Mouse (Mus musculus) right cerebral cortex, postnatal 4 days (tissue): ENCODE results near the gene Oas1c.
"Not testable (repeated sequence)": the region's sequence is repeated elsewhere in the genome, so short reads cannot be mapped to it uniquely, and the experiment has no call there.

Experiments used
- DNase-seq: peaks from one replicate; pipeline ENCODE4 v3.0.0-alpha.2; 2022

Oas1c gene

GRCm38 (mm10) chr5:120811951-120812819 is at the start of gene Oas1c:
TSS of gene Oas1c (minus strand) at chr5:120812514.
- peak; percentile 59 for DNase-seq

- DNase-seq = no peak
These were observed 48.8 kb upstream of the Oas1c start, which contains the start of gene Oas1h for GRCm38 (mm10) chr5:120861121-120861520. TSS of gene Oas1h (plus strand) at chr5:120861421.

DNA sequence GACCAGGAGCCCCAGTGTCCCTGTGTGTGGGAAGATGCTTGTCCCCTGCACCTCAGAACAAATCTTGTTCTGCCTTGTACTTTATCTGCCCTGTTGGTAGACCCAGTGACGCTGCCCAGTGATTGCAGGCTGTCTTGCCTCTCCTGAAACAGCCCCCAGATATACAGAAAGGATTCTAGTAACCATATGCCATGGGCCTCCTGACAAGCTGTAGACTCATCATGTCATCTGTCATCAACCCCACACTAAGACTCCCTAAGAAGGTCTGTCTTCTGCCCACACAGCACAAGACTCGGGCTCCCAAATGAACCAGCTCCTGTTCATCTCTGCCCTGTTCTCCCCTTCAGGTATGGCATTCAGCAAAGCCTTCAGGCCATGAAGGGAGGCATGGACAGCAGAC is 46.9 kb upstream of the Oas1c start:
- DNase-seq = no peak

- DNase-seq = peak; percentile 21
These were observed 37.4 kb upstream of the Oas1c start for GRCm38 (mm10) chr5:120849601-120850136.

GRCm38 (mm10) chr5:120847067-120847466 is 34.8 kb upstream of the Oas1c start, which contains the start of gene Oas1f:
TSS of gene Oas1f (plus strand) at chr5:120847367.
- DNase-seq = no peak

GRCm38 (mm10) chr5:120844713-120845112 is 32.4 kb upstream of the Oas1c start:
- DNase-seq = no peak

GRCm38 (mm10) chr5:120836731-120837585 is 24.6 kb upstream of the Oas1c start:
- DNase-seq = peak; percentile 69

DNA sequence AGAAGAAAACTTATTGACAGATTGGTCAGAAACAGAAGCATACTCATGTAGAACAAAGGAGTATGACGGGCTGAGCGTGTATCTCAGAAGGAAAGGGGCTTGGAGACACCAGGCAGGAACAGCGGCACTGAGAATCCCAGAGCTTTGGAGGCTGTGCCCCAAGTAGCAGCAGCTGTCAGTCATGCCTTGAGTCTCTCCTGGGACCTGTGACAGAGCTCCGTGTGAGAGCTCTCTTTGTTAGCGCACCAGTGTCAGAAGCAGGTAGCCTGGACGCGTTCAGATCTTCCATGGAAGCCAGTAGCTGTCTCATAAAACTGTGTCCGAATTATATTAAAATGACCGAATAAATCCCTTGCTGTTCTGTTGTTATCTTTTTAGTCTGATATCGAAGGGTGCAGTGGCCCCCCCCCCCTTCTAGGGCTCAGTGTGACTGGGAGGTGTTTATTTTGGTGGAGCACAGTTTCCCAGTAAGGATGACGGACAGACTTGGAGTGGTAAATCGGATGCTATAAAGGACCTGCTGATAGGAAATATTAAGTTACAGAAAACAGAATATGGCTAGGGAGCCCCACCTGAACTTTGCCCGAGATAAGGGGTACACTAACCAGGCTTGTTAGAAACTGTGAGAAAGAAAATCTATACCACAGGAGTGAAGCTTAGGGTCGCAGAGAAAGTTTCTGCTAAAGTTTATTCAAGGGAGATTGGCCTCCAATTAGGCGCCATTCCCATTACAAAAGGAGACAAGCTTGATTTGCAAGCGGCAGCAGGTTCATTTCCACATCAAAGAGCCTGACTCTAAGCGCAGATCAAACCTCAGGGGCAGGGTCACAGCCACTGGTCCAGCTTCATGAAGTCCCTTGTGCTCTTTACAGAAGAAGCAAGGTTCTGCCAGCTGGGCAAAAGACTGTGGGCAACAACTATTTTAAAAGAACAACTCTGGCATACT is 21.3 kb upstream of the Oas1c start:
- DNase-seq = no peak

DNA sequence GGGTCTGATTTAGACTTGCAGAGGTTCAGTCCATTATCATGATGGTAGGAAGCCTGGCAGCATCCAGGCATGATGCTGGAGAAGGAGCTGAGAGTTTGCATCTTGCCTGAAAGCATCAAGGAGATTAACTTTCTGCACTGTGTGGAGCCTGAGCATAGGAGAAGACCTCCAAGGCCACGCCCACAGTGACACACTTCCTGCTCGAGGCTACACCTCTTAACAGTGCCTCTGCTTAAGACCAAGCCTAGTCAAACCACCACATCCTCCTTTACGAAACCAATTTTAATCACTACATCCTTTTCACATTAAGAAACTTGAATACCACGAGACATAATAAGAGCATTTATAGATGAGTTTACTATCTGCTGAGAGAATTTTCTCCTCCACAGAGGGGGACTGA is 18.7 kb upstream of the Oas1c start:
- no peak for DNase-seq

GRCm38 (mm10) chr5:120818999-120819398 is 6.7 kb upstream of the Oas1c start:
- no peak for DNase-seq

DNA sequence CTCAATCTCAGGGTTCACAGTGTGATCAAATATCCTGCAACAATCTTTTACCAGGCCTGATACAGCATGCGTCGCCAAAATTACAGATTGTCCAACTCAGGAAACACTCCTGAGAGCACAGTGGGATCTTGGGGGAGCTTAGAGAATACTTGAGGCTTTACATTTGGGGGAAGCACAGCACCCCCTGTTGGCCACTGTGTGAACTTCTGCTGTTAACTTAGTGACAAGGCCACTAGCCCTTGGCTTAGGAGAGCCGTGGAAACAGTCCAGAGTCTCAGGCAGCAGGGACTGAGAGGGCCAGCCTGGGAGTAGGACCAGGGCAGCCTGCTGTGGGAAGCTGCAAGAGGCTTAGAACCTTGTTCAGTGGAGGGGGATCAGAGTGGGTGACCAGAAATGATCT is 3.6 kb upstream of the Oas1c start:
- DNase-seq = peak; percentile 11

DNA sequence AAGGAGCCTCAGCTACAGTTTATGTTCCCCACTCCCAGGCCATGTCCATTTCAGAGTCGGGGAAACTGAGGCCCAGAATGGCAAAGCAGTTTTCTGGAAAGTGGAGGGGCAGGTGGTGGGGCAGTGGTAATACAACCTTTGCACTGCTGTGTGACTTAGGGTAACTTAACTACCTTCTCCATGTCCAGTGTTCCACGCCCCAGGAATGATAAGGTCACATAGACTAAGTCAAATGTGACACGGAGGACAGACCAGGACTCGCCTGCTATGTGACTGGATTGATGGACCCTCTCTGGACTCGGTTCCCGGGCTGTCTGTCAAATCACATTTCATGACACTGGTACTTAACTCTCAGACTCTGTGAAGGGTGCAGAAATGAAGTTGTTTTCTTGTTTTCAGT is 709 bp upstream of the Oas1c start:
- no peak for DNase-seq

GRCm38 (mm10) chr5:120809171-120809570 is 3.1 kb downstream of the Oas1c start:
- DNase-seq = no peak

DNA sequence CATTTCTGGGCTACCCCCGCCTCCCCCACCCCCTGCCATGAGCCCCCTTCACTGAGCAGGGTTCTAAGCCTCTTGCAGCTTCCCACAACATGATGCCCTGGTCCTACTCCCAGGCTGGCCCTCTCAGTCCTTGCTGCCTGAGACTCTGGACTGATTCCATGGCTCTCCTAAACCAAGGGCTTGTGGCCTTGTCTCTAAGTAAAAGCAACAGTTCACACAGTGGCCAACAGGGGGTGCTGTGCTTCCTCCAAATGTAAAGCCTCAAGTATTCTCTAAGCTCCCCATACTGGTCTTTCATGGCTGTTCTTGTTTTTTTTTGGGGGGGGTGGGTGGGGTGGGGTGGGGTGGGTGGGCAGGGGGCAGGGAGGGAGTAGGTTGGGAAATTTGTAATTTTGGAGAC is 5.9 kb downstream of the Oas1c start:
- peak; percentile 37 for DNase-seq

- no peak for DNase-seq
These were observed 8.7 kb downstream of the Oas1c start for GRCm38 (mm10) chr5:120803596-120803995.

DNA sequence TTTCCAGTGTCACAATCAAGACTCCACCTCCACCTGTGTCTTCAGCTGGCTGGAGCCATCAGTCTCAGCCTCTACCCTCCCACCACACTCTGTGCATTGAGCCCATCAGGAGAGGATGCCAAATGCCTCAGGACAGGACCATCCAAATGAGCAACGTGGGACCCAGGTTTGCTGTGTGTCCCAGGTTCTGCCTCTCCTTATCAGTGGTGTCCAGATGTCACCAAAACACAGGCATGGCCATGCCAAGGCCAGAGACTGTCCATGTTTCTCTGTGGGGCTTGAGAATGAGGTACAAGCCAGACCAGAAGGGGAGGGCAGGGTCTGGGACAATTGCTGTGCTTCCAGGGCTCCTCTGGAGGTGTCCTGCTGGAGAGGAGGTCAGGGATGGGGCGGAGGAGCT is 13.4 kb downstream of the Oas1c start:
- not testable (repeated sequence) for DNase-seq

- DNase-seq = not testable (repeated sequence)
These were observed 14.2 kb downstream of the Oas1c start for GRCm38 (mm10) chr5:120798147-120798546.

DNA sequence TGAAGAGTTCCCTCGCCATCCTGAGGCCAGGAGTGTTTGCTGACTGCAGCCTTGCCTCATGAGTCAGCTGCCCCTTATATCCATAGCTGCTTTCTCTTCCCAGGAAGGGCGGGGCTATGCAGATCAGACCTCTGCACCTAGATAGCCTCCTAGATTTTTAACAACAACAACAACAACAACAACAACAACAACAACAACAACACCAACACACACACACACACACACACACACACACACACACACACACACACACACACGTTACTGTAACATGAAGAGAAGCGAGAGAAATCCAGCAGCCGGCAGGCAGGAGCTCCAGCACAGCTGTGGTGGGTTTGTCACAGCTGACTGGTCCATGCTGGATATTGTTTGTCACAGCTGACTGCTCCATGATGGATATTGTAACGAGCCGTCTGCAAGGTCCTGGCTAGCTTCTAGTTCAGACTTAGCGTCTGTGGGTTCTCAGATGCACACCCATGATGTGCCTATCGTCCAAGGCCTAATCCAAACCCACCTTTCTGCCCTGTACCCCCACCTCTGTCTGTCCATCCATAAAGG is 16.8 kb downstream of the Oas1c start, which contains the start of gene Oas1e:
TSS of gene Oas1e (minus strand) at position 51 of the 555 bp plus-strand sequence.
- DNase-seq = not testable (repeated sequence)

- peak; percentile 68 for DNase-seq
These were observed 19.3 kb downstream of the Oas1c start for GRCm38 (mm10) chr5:120793043-120793442.

DNA sequence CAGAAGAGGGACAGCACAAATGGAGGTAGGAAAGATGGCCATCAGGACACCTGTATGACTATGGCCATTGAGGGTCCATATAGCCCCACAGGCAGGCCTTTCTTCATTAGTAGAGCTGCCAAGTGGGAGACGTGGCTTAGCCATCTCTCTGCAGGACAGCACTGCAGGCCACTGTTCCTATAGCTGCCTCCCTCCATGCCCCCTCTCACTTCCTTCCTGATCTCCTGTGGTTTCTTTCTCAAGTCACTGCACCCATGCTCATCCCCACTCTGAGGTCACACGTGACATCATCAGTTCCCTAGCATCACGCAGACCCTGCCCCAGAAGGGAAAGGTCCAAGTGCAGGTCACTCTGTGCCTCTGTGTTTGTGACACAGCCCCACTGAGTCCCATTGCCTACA is 25.3 kb downstream of the Oas1c start:
- no peak for DNase-seq

DNA sequence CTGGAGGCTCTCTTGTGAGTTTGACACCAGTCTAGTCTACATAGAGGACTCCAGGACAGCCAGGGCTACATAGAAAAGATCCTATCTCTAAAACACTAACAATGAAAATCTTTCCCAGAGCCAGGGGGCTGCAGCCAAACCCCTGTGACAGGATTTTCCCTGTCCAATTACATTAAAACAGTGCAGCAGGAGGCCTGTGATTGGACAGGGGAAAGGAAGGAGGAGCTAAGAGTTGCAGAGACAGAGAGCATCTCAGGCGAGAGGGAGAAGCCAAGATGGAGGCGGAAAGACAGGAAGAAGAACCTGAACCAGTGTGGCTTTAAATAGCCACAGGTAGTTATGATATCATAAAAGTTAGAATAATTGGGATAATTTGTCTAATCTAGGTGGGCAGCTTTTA is 29.9 kb downstream of the Oas1c start:
- DNase-seq = no peak

GRCm38 (mm10) chr5:120781646-120782045 is 30.7 kb downstream of the Oas1c start:
- no peak for DNase-seq
